Mouse (Mus musculus) limb, embryonic 10.5 days (tissue): Measurements from ENCODE around the gene Tcte1. TPM values are rescaled to one million over a fixed set of nuclear protein-coding genes. Genes with fewer than 3 reads are reported as not detected.

Experiments used
- DNase-seq: peaks from one replicate; pipeline ENCODE4 v3.0.0-alpha.2; 2017; ENCODE audit warnings: low spot score
- H3K27ac ChIP-seq: fragments of 300-500 bp; sonication (generic); 2 replicates; pipeline ENCODE4 v1.5.1; 2016; ENCODE audit warnings: mild to moderate bottlenecking
- H3K27me3 ChIP-seq: fragments of 300-500 bp; sonication (generic); 2 replicates; pipeline ENCODE4 v1.6.1; 2016; ENCODE audit warnings: low read depth, mild to moderate bottlenecking; ENCODE audit not compliant: poor library complexity, severe bottlenecking
- H3K36me3 ChIP-seq: fragments of 300-500 bp; sonication (generic); 2 replicates; pipeline ENCODE4 v1.6.1; 2016; ENCODE audit warnings: mild to moderate bottlenecking, moderate library complexity
- H3K4me1 ChIP-seq: fragments of 300-500 bp; sonication (generic); 2 replicates; pipeline ENCODE4 v1.6.1; 2016
- H3K4me3 ChIP-seq: fragments of 300-500 bp; sonication (generic); 2 replicates; pipeline ENCODE4 v1.5.1; 2016; ENCODE audit warnings: mild to moderate bottlenecking, moderate library complexity
- H3K9me3 ChIP-seq: fragments of 300-500 bp; sonication (generic); replicated peaks from 2 replicates; pipeline ENCODE4 v1.6.1; 2016; ENCODE audit warnings: mild to moderate bottlenecking
- whole genome bisulfite sequencing: fragments of 180-500 bp; shearing (Covaris S2); methylation state at CpG from one replicate; pipeline ENCODE4 v1.1.7; 2016; 5-methylcytosine and 5-hydroxymethylcytosine counted together
- polyA plus RNA-seq: library from polyadenylated mRNA; unstranded; fragments of >200 nt; fragmentation: Nextera tagmentation; extraction: Ambion mirVana; gene quantifications from 2 replicates; pipeline ENCODE4 v1.2.1, GENCODE M21; 2016

The Tcte1 gene
- 1.4 and 1.5 TPM in 2 replicates for polyA plus RNA-seq

GRCm38 (mm10) chr17:45523263-45523662 lies at the start of gene Tcte1:
TSS of gene Tcte1 (plus strand) at chr17:45523434.
- Histone ChIP-seq H3K9me3 (no peaks in the 10 kb centered on the region), H3K4me3 (peak within 1 kb of the TSS; percentile 55), H3K27me3 (peaks cover 48% of the 10 kb centered on the region), H3K27ac (peak within 1 kb of the TSS; percentile 69), H3K4me1 (peaks cover 42% of the 10 kb centered on the region), H3K36me3 (peaks cover 29% of the 10 kb centered on the region)
- WGBS, result 0% methylated on average over 21 of the region's 21 CpGs
- DNase-seq, result peak; percentile 80

GRCm38 (mm10) chr17:45473667-45474066 lies 49.6 kb upstream of the Tcte1 start:
- Histone ChIP-seq H3K27me3 (peaks cover 54% of the 10 kb centered on the region), H3K4me3 (no peak overlapping the region), H3K9me3 (no peaks in the 10 kb centered on the region), H3K4me1 (peaks cover 11% of the 10 kb centered on the region), H3K27ac (no peak overlapping the region), H3K36me3 (no peaks in the 10 kb centered on the region)
- DNase-seq, result no peak
- WGBS, result 75% methylated on average over 6 of the region's 6 CpGs

GRCm38 (mm10) chr17:45474146-45474545 lies 49.1 kb upstream of the Tcte1 start:
- Histone ChIP-seq H3K9me3 (no peaks in the 10 kb centered on the region), H3K4me1 (peaks cover 11% of the 10 kb centered on the region), H3K27ac (no peak overlapping the region), H3K36me3 (no peaks in the 10 kb centered on the region), H3K4me3 (peak overlapping the region; percentile 53), H3K27me3 (peaks cover 54% of the 10 kb centered on the region)
- WGBS, result 75% methylated on average over 8 of the region's 8 CpGs
- no peak for DNase-seq

- H3K27me3 ChIP-seq, result peaks cover 54% of the 10 kb centered on the region
- WGBS, result 5% methylated on average over 30 of the region's 30 CpGs
Observed at GRCm38 (mm10) chr17:45474669-45475465, 48.4 kb upstream of the Tcte1 start, which contains the start of gene Spats1. TSS of gene Spats1 (minus strand) at chr17:45475415.

GRCm38 (mm10) chr17:45478234-45478825 lies 44.9 kb upstream of the Tcte1 start:
- DNase-seq, result peak; percentile 93
- peaks cover 49% of the 10 kb centered on the region for H3K27me3 ChIP-seq
- 25% methylated on average over 12 of the region's 12 CpGs for WGBS

More at GRCm38 (mm10) chr17:45474669-45475465, 48.4 kb upstream of the Tcte1 start, which contains the start of gene Spats1:
- DNase-seq, result peak; percentile 77
- Histone ChIP-seq H3K4me3 (peak within 1 kb of the TSS; percentile 53), H3K4me1 (peaks cover 11% of the 10 kb centered on the region), H3K36me3 (no peaks in the 10 kb centered on the region), H3K9me3 (no peaks in the 10 kb centered on the region), H3K27ac (no peak within 1 kb of the TSS)

GRCm38 (mm10) chr17:45480429-45480828 lies 42.8 kb upstream of the Tcte1 start:
- Histone ChIP-seq H3K9me3 (no peaks in the 10 kb centered on the region), H3K36me3 (no peaks in the 10 kb centered on the region), H3K4me1 (0 out of 2 replicates have a peak, but pooled peaks cover 3% of the 10 kb centered on the region), H3K4me3 (no peak overlapping the region), H3K27me3 (peaks cover 28% of the 10 kb centered on the region), H3K27ac (no peak overlapping the region)
- no peak for DNase-seq
- WGBS, result 24% methylated on average over 2 of the region's 2 CpGs

More at GRCm38 (mm10) chr17:45478234-45478825, 44.9 kb upstream of the Tcte1 start:
- no peak overlapping the region for H3K4me3 ChIP-seq
- H3K27ac ChIP-seq, result no peak overlapping the region
- no peaks in the 10 kb centered on the region for H3K9me3 ChIP-seq
- no peaks in the 10 kb centered on the region for H3K36me3 ChIP-seq
- H3K4me1 ChIP-seq, result peaks cover 11% of the 10 kb centered on the region

GRCm38 (mm10) chr17:45485581-45485980 lies 37.7 kb upstream of the Tcte1 start:
- WGBS, result 90% methylated on average over 7 of the region's 7 CpGs
- Histone ChIP-seq H3K4me1 (no peaks in the 10 kb centered on the region), H3K27me3 (no peaks in the 10 kb centered on the region), H3K9me3 (no peaks in the 10 kb centered on the region), H3K36me3 (no peaks in the 10 kb centered on the region), H3K4me3 (no peak overlapping the region), H3K27ac (no peak overlapping the region)
- no peak for DNase-seq

GRCm38 (mm10) chr17:45487216-45487615 lies 36.0 kb upstream of the Tcte1 start:
- no peaks in the 10 kb centered on the region for H3K9me3 ChIP-seq
- H3K4me1 ChIP-seq, result no peaks in the 10 kb centered on the region
- DNase-seq, result no peak
- WGBS, result 18% methylated on average over 5 of the region's 5 CpGs
- no peaks in the 10 kb centered on the region for H3K27me3 ChIP-seq
- no peak overlapping the region for H3K27ac ChIP-seq
- no peaks in the 10 kb centered on the region for H3K36me3 ChIP-seq
- H3K4me3 ChIP-seq, result no peak overlapping the region

GRCm38 (mm10) chr17:45488321-45489254 lies 34.6 kb upstream of the Tcte1 start:
- no peaks in the 10 kb centered on the region for H3K4me1 ChIP-seq

GRCm38 (mm10) chr17:45489736-45490135 lies 33.5 kb upstream of the Tcte1 start:
- Histone ChIP-seq H3K27me3 (no peaks in the 10 kb centered on the region), H3K9me3 (no peaks in the 10 kb centered on the region), H3K4me3 (no peak overlapping the region), H3K4me1 (no peaks in the 10 kb centered on the region), H3K36me3 (no peaks in the 10 kb centered on the region), H3K27ac (no peak overlapping the region)
- WGBS, result 87% methylated on average over 6 of the region's 6 CpGs
- DNase-seq, result no peak

More at GRCm38 (mm10) chr17:45488321-45489254, 34.6 kb upstream of the Tcte1 start:
- DNase-seq, result no peak
- WGBS, result 89% methylated on average over 23 of the region's 23 CpGs
- H3K27ac ChIP-seq, result no peak overlapping the region
- no peaks in the 10 kb centered on the region for H3K9me3 ChIP-seq
- no peaks in the 10 kb centered on the region for H3K27me3 ChIP-seq
- no peaks in the 10 kb centered on the region for H3K36me3 ChIP-seq
- no peak overlapping the region for H3K4me3 ChIP-seq

GRCm38 (mm10) chr17:45490532-45491154 lies 32.6 kb upstream of the Tcte1 start:
- 82% methylated on average over 13 of the region's 13 CpGs for WGBS
- H3K9me3 ChIP-seq, result no peaks in the 10 kb centered on the region
- no peak for DNase-seq
- H3K27me3 ChIP-seq, result no peaks in the 10 kb centered on the region
- no peaks in the 10 kb centered on the region for H3K4me1 ChIP-seq
- H3K27ac ChIP-seq, result no peak overlapping the region
- H3K4me3 ChIP-seq, result no peak overlapping the region
- H3K36me3 ChIP-seq, result no peaks in the 10 kb centered on the region

GRCm38 (mm10) chr17:45495398-45495797 lies 27.8 kb upstream of the Tcte1 start:
- no peaks in the 10 kb centered on the region for H3K27me3 ChIP-seq
- H3K27ac ChIP-seq, result no peak overlapping the region
- no peaks in the 10 kb centered on the region for H3K36me3 ChIP-seq
- no peaks in the 10 kb centered on the region for H3K4me1 ChIP-seq
- 86% methylated on average over 11 of the region's 11 CpGs for WGBS
- no peak for DNase-seq
- no peak overlapping the region for H3K4me3 ChIP-seq
- H3K9me3 ChIP-seq, result no peaks in the 10 kb centered on the region
